9 mouse cellular contexts compared by ENCODE assay signal in the genomic region with DNA sequence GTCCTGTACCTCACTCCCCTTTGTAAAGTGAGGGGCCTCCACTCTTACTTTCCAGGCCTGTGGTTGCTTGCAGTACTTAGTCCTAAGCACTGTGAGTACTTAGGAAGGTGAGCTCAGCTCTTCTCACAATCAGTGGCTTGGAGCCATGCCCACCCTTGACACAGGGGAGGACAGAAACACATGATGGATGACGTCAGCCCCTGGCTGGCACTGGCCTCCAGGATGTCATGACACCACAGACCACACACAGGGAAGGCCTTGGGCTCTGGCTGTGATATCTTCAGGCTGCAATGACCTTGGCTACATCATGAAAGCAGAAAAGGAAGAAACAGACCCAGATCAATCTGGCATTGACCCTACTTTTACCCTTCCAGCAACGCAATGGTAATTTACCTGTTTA.
DNase-seq lines count a peak whose midpoint lies in the region; ATAC-seq lines count a peak whose summit lies in the region.
"Had no signal": no experiment of that assay in that cellular context is flagged by ENCODE, and none has a peak within 500 bp of the region (broad histone marks: within the 10 kb centered on the region; RNA-seq: fewer than 3 reads in every experiment).

No protein-coding gene starts in this region.

- no peak for ATAC-seq in kidney, embryonic 16.5 days (ENCODE audit: low FRiP score, low TSS enrichment)
- ATAC-seq in monocyte, adult 5-6 weeks (replicated peaks; ENCODE audit: insufficient number of reproducible peaks, low FRiP score, low TSS enrichment, poor library complexity, severe bottlenecking), result peak; percentile 61; the same call in 1 of the 2 replicates

- no peaks in the 10 kb centered on the region for H3K9me3 ChIP-seq in kidney, embryonic 16.5 days (ENCODE audit: low read length)
- H3K9me3 ChIP-seq in heart, embryonic 10.5 days, result no peaks in the 10 kb centered on the region

- no peak overlapping the region for H3K4me2 ChIP-seq in kidney, embryonic 16.5 days (replicated peaks; ENCODE audit: low read depth, low read length)

- no peak overlapping the region for H3K9ac ChIP-seq in kidney, embryonic 16.5 days (replicated peaks; ENCODE audit: low read length)

- no peaks in the 10 kb centered on the region for H3K27me3 ChIP-seq in kidney, embryonic 16.5 days (ENCODE audit: insufficient read depth, low read length)
- H3K27me3 ChIP-seq in heart, embryonic 10.5 days (ENCODE audit: insufficient read depth, poor library complexity, severe bottlenecking), result no peaks in the 10 kb centered on the region

- DNase-seq in kidney, postnatal 25 days, result peak; percentile 45 to 60
- peak; percentile 94 for DNase-seq in adrenal gland, adult 8-10 months
- DNase-seq in heart, embryonic 10.5 days (ENCODE audit: low spot score), result peak; percentile 83
- DNase-seq in right cerebral cortex, adult 18-20 months, result no peak
- no peak for DNase-seq in right cerebral cortex, postnatal 10 days (ENCODE audit: low spot score in 2 of 2)
- no peak for DNase-seq in urinary bladder, postnatal 25 days (ENCODE audit: low spot score)

- no peaks in the 10 kb centered on the region for H3K36me3 ChIP-seq in kidney, embryonic 16.5 days (ENCODE audit: insufficient read depth, low read length)
- 0 out of 2 replicates have a peak, but pooled peaks cover 2% of the 10 kb centered on the region for H3K36me3 ChIP-seq in heart, embryonic 10.5 days

- no peak overlapping the region for H3K4me3 ChIP-seq in kidney, embryonic 16.5 days (ENCODE audit: low read length)
- H3K4me3 ChIP-seq in heart, embryonic 10.5 days, result no peak overlapping the region
- H3K4me3 ChIP-seq: erythroblast, embryonic 14.5 days had no signal

- H3K27ac ChIP-seq in kidney, embryonic 16.5 days (ENCODE audit: low read length), result no peak overlapping the region
- H3K27ac ChIP-seq in heart, embryonic 10.5 days, result peak overlapping the region; percentile 69

- H3K4me1 ChIP-seq in kidney, embryonic 16.5 days (ENCODE audit: insufficient read depth, low read length), result peaks cover 23% of the 10 kb centered on the region
- H3K4me1 ChIP-seq in heart, embryonic 10.5 days, result peaks cover 52% of the 10 kb centered on the region

- WGBS in kidney, embryonic 16.5 days, result 32% methylated on average over 2 of the region's 2 CpGs
- 33% methylated on average over 2 of the region's 2 CpGs for WGBS in heart, embryonic 10.5 days

Comparison
In these comparisons a context has a peak if more than half of its experiments do, and no peak if none do; other contexts are left out.
1. DNase-seq: peak in kidney, postnatal 25 days (2 of 2), adrenal gland, adult 8-10 months (single experiment) and heart, embryonic 10.5 days (single experiment); none in right cerebral cortex, adult 18-20 months (single experiment), right cerebral cortex, postnatal 10 days (0 of 2) and urinary bladder, postnatal 25 days (single experiment).